Mouse (Mus musculus) frontal cortex, adult 2 months (tissue): Measurements from ENCODE around the gene Rgma. TPM values are rescaled to one million over a fixed set of nuclear protein-coding genes. Genes with fewer than 3 reads are reported as not detected.

Experiments used
- DNase-seq, 2 experiments: peaks; one replicate each; pipeline ENCODE4 v3.0.0; 2022; ENCODE audit warnings: low spot score in 1 of 2; ENCODE audit errors: extremely low spot score in 1 of 2
- polyA plus RNA-seq: library from polyadenylated mRNA; depleted of rRNA; stranded (reverse); fragments of >200 nt; gene quantifications from 2 replicates; pipeline ENCODE4 v1.2.3, GENCODE M21; 2012; rRNA removed

The Rgma gene
- polyA plus RNA-seq, 1 experiment, result 31.7 TPM

DNA sequence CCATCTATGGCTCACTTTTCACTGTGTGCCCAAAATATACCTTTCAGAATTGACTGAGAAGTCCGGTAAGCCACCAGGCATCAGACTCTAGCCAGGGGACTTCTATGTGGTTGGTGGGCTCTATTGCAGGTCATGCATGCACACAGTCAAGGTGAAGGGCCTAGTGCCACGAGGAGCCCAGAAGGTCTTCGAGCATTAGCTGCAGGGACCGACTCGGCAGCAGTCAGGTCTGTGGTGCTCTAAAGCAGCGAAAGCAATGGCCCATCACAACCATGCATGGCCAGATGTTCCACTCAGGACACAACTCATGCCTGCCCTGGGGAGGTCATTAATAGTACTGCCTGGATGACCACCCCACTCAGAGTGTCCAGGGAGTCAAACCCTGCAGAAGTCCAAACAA is 52.5 kb downstream of the Rgma start:
- no peak for DNase-seq

DNA sequence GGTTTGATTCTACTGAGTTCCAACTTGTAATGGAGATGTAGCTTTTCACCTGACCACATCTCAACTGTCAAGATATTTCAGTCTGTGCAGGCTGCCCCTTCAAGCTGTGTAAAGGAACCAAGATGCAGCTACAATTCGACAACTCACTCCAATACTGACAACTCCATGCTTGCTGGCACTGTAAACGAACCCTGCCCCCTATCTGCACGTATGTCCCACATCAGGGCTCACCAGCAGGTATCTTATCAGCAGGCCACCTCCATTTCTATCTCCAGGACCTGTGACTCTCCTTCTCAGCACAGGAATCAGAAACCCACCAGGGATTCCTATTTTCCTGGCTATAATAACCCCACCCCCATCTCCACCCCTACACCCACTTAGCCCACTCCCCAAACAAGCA is 53.2 kb downstream of the Rgma start:
- no peak for DNase-seq

DNA sequence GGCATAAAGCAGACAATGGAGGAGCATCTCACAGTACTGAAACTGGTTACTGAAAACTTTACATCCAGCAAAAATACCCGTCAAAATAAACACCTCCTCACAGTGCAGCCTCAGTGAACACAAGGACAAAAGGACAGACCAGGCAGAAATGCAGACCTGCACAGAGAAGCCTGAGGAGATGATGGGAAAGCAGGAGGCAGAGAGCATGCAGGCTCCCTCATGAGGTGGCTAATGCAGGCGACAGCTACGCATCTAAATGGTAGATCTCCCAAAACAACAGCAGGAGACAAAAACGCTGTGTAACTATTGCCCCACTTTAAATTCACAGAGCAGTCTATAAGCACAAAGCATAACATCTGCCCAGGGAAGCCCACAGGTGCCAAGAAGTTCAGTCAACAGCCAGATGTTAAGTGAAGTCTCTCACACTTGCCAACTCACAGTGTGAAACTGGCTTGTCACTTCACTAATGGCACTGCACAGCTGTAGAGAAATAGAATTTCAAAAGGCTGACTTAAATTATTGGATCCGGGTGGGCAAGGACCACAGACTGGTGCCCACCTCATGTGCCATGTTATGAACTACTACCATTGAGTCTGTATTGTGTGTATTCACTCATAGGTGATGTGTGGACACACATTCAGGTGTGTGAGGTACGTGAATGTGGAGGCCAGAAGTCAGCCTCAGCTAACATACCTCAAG is 58.5 kb downstream of the Rgma start:
- DNase-seq, result no peak

DNA sequence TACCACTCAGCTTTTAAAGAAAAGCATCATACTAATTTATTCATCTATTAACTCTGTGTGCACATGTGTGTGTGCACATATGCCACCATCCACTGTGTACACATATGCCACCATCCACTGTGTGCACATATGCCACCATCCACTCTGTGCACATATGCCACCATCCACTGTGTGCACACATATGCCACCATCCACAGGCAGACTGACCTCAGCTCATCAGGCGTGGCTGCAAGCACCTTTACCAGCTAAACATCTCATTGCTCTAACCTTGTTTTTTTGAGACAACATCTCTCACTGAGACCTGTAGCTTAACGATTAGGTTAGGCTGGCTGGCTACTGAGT is 59.0 kb downstream of the Rgma start:
- DNase-seq, result no peak

DNA sequence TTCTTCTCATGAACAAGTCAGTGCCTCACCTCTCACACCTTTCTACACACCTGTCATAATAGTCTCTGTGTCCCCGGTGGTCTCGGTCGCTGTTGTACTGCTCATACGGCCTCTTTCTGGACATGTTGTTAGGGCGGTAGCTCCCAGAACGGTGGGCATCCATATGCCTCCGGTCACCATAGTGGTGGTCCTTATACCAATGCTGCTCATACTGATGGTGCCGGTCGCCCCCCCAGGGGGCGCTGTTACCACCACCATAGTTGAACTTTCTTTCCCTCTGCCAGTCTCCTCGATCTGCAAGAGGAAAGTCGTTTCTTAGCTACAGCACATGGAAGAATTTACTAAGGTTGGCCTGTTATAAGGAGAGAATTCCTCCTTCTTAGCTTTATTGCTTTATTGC is 60.4 kb downstream of the Rgma start:
- DNase-seq, result peak in 1 of 2 experiments; percentile 56

DNA sequence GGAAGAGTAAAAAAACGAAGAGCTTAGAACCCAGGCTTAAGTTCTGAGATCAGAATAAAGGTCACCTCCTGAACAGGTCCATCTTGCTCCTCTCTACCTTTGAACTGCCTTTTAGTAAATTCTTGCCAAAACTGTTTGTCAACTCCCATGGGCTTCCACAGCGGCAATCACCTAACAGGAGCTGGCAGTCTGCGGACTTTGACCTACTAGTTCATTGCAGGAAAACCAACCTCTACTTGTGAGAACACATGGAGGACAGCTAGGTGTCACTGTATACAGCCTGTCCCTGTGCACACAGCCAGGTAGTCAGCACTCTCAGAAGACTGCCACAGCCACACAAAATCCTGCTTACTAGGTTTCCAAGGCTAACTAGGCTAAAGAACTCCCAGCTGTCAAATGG is 66.5 kb downstream of the Rgma start:
- DNase-seq, result no peak

DNA sequence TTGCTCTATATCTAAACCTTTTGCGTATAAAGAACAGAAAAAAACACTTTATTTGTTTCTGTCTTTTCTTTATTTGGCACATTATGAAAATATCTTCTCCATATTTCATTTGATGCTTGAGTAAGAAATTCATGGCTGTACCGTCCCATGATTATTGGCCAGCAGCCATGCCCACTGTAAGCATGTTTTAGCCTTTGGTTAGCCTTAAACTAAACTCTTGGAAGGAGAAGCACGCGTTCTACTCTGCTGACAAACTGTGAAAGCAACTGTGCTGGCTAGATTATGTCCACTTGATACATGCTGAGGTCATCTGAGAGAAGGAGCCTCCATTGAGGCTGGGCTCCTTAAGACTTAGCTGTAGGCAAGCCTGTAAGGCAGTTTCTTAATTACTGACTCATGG is 66.9 kb downstream of the Rgma start:
- no peak for DNase-seq

DNA sequence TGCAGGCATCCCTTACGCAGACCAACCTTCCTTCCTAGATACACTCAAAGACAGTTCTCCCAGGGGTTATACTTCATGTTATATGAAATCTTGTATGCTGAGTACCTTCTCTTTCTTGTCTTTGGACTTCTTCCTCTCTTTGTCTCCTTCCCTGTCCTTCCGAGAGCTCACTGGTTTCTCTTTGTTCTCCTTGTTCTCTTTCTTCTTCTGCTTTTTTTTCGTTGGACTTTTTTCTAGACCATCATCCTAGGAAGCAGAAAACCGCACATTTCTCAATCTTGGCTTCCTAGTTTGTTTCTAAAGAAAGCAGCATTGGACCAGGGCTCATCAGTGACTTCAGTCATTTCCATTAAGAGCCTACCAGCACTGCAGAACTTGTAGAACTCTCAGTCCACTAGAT is 76.3 kb downstream of the Rgma start:
- no peak for DNase-seq

DNA sequence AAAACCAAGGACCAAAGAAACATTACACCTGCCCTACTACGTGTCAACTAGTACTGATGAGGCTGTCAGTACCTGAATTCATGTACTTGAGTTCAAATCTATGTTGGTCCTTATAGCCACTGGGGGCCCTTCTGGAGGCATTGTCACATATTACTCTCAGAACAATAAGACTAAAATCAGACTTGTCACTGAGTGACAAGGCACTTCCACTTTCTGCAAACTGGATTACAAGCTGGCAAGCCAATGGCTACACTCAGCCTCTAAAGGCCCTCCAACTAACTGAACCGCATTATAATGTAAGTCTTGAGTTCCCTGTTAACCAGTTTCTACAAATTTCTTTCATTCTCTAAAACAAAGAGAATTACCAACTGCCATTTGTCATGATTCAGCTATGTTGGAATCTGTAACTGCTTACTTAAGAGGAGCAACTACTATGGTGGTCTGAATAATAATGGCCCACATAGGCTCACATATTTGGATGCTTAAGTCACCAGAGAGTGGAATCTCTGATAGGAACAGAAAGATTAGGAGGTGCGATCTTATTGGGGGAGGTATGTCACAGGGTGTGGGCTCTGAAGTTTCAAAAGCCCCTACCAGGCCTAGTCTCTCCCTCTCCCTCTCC is 77.0 kb downstream of the Rgma start:
- DNase-seq, result no peak

DNA sequence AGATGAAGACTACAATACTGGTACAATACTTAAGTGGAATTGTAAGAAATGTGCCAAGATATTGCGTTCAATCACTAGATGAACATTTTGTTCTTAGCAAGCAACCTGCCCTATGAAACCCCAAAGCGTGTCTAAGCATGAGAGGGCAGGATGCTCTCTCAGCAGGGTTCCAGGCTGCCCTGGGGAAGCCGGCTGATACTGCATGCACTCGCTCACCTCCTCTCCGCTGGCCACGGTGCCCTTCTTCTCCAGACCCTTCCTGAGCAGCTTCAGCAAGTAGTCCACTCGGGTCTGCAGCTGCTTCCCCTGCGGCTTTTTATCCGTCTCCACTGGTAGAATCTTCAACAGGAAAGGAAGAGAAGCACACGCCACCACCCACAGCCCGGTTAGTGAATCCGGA is 78.8 kb downstream of the Rgma start:
- DNase-seq, result no peak

DNA sequence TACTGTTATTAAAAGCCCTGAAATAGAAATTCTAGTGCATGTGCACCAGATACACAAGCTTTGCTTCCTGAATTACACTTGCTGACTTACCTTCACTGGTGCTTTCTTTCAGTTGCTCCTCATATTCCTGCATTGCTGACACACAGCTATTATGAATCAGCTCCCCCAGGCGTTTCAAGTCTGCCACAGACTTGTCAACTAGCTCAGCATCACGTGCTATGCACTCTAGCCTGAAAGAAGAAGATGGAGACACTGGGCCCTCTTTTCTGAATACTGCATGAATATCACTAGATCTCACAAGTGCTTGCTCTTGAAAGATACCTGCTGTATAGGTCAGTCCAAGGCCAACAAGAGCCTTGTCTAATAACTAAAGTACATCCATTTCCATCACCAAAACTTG is 88.2 kb downstream of the Rgma start:
- DNase-seq, result no peak

DNA sequence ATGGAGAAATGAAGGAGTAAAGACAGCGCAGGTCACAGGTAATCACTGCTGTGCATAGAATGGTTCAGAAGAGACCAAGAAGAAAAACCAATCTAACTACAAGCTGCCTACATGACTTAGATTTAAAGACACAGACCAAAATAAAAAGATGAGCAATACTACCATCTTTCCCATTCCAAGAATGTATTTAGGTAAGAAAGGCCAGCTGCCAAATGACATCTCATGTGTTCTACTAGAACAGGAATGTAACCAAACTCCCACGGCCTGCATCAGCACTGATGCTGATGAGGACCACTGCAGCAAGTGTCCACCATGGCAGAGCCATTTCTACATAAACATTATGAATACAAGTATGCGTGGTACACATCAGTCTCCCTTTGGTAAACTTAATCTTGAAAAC is 92.4 kb downstream of the Rgma start:
- DNase-seq, result peak in 1 of 2 experiments; percentile 53

Other genes starting within 250 kb of the Rgma start
- 34.3 and 37.0 TPM in 2 replicates for gene Chd2, start 166.3 kb downstream of the Rgma start, polyA plus RNA-seq